Mouse (Mus musculus) limb, embryonic 13.5 days (tissue): ENCODE measurements around the gene Jak1. TPM values are rescaled to one million over a fixed set of nuclear protein-coding genes. Genes with fewer than 3 reads are reported as not detected.
A peak's percentile ranks its signal among the peaks of the same experiment; 100 is the strongest.

Experiments used
- ATAC-seq: fragments of 200-750 bp; cut with Nextera tagmentation; 2 replicates; pipeline ENCODE4 v1.8.0; 2017; ENCODE audit warnings: low read depth, moderate number of reproducible peaks, moderate TSS enrichment; ENCODE audit not compliant: low FRiP score
- H3K27ac ChIP-seq: fragments of 300-500 bp; sonication (generic); 2 replicates; pipeline ENCODE4 v1.5.1; 2015; ENCODE audit warnings: inconsistent platforms, mild to moderate bottlenecking, moderate library complexity
- H3K27me3 ChIP-seq: fragments of 300-500 bp; sonication (generic); 2 replicates; pipeline ENCODE4 v1.6.1; 2015; ENCODE audit warnings: mild to moderate bottlenecking, inconsistent platforms
- H3K36me3 ChIP-seq: fragments of 300-500 bp; sonication (generic); 2 replicates; pipeline ENCODE4 v1.6.1; 2015; ENCODE audit warnings: inconsistent platforms, mild to moderate bottlenecking, moderate library complexity
- H3K4me1 ChIP-seq: fragments of 300-500 bp; sonication (generic); 2 replicates; pipeline ENCODE4 v1.6.1; 2015; ENCODE audit warnings: inconsistent platforms
- H3K4me2 ChIP-seq: fragments of 300-500 bp; sonication (generic); replicated peaks from 2 replicates; pipeline ENCODE4 v1.6.1; 2015; ENCODE audit warnings: inconsistent platforms, mild to moderate bottlenecking, moderate library complexity
- H3K4me3 ChIP-seq: fragments of 300-500 bp; sonication (generic); 2 replicates; pipeline ENCODE4 v1.5.1; 2015; ENCODE audit warnings: moderate library complexity, mild to moderate bottlenecking, inconsistent platforms
- H3K9ac ChIP-seq: fragments of 300-500 bp; sonication (generic); 2 replicates; pipeline ENCODE4 v1.6.1; 2015; ENCODE audit warnings: mild to moderate bottlenecking, inconsistent platforms
- H3K9me3 ChIP-seq: fragments of 300-500 bp; sonication (generic); 2 replicates; pipeline ENCODE4 v1.6.1; 2016; ENCODE audit warnings: inconsistent platforms
- WGBS: fragments of 180-500 bp; shearing (Covaris S2); methylation state at CpG from one replicate; pipeline ENCODE4 v1.1.7; 2015; 5-methylcytosine and 5-hydroxymethylcytosine counted together
- polyA plus RNA-seq: library from polyadenylated mRNA; unstranded; fragments of >200 nt; fragmentation: Nextera tagmentation; extraction: Ambion mirVana; gene quantifications from 2 replicates; pipeline ENCODE4 v1.2.1, GENCODE M21; 2015

Jak1 gene
- polyA plus RNA-seq, 1 experiment from 2014 or later, result 88.0 TPM

GRCm38 (mm10) chr4:101146047-101146745 is 118.9 kb downstream of the Jak1 start:
- WGBS, result 32% methylated on average over 9 of the region's 9 CpGs
- H3K36me3 ChIP-seq, result peaks cover 37% of the 10 kb centered on the region
- no peak overlapping the region for H3K27ac ChIP-seq
- H3K4me2 ChIP-seq, result 0 out of 2 replicates have a peak overlapping the region, but pooled peaks have one; percentile 15
- no peak overlapping the region; the same call in 1 of the 2 replicates for H3K9ac ChIP-seq
- no peaks in the 10 kb centered on the region for H3K9me3 ChIP-seq
- H3K4me3 ChIP-seq, result no peak overlapping the region
- peak; percentile 38 for ATAC-seq
- no peaks in the 10 kb centered on the region for H3K27me3 ChIP-seq
- H3K4me1 ChIP-seq, result peaks cover 13% of the 10 kb centered on the region

- Histone ChIP-seq H3K27me3 (no peaks in the 10 kb centered on the region), H3K4me2 (no peak overlapping the region), H3K9ac (no peak overlapping the region), H3K4me3 (no peak overlapping the region), H3K9me3 (no peaks in the 10 kb centered on the region), H3K36me3 (peaks cover 23% of the 10 kb centered on the region), H3K4me1 (peaks cover 13% of the 10 kb centered on the region), H3K27ac (no peak overlapping the region)
- 89% methylated on average over 7 of the region's 7 CpGs for WGBS
- no peak for ATAC-seq
Observed at GRCm38 (mm10) chr4:101144790-101145189, 120.3 kb downstream of the Jak1 start.

- Histone ChIP-seq H3K9me3 (no peaks in the 10 kb centered on the region), H3K4me3 (no peak overlapping the region), H3K4me1 (peaks cover 13% of the 10 kb centered on the region), H3K27ac (no peak overlapping the region), H3K4me2 (no peak overlapping the region), H3K9ac (no peak overlapping the region), H3K36me3 (peaks cover 23% of the 10 kb centered on the region), H3K27me3 (no peaks in the 10 kb centered on the region)
- 66% methylated on average over 4 of the region's 4 CpGs for WGBS
- no peak for ATAC-seq
Observed at GRCm38 (mm10) chr4:101144361-101144760, 120.7 kb downstream of the Jak1 start.

DNA sequence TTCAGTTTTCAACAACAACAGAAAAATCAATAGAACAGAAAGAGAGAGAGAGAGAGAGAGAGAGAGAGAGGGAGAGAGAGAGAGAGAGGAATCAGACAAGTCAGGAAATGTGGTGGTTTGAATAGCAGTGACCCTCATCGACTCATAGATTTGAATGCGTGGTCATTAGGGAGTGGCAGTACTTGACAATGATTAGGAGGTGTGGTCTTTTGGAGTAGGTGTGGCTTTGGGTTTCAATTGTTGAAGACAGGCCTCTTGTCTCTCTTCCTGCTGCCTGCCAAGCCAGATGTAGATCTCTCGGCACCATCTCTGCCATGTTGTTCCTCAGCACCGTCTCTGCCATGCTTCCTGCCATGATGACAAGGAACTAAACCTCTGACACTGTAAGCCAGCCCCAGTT is 121.2 kb downstream of the Jak1 start:
- Histone ChIP-seq H3K4me2 (no peak overlapping the region), H3K4me3 (no peak overlapping the region), H3K27ac (no peak overlapping the region), H3K4me1 (peaks cover 13% of the 10 kb centered on the region), H3K9ac (no peak overlapping the region), H3K9me3 (no peaks in the 10 kb centered on the region), H3K36me3 (peaks cover 26% of the 10 kb centered on the region), H3K27me3 (no peaks in the 10 kb centered on the region)
- WGBS, result 77% methylated on average over 4 of the region's 4 CpGs
- no peak for ATAC-seq

DNA sequence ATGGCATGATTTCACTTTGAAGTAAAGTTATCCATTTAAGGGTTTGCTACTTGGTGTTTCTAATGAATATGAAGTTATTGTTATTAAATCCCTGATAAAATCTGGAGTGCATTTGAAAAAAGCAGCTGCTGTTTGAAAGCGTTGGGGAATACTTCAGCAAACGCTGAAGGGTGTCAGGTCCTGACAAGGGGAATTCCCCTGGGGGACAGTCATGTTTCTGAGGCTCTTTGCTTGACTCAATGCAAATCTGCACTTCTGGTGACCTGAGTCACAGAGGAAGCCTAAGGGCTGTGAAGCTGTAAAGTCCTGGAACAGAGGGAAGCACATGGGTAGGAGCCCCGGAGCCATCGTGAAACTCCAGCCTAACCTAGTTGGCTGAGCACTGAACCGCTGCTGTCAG is 123.3 kb downstream of the Jak1 start:
- no peak overlapping the region for H3K9ac ChIP-seq
- H3K36me3 ChIP-seq, result 0 out of 2 replicates have a peak, but pooled peaks cover 8% of the 10 kb centered on the region
- no peak for ATAC-seq
- no peaks in the 10 kb centered on the region for H3K27me3 ChIP-seq
- H3K4me1 ChIP-seq, result peaks cover 13% of the 10 kb centered on the region
- H3K27ac ChIP-seq, result no peak overlapping the region
- 62% methylated on average over 5 of the region's 5 CpGs for WGBS
- H3K4me3 ChIP-seq, result no peak overlapping the region
- H3K9me3 ChIP-seq, result no peaks in the 10 kb centered on the region
- H3K4me2 ChIP-seq, result no peak overlapping the region

- Histone ChIP-seq H3K36me3 (0 out of 2 replicates have a peak, but pooled peaks cover 18% of the 10 kb centered on the region), H3K27me3 (no peaks in the 10 kb centered on the region), H3K4me3 (no peak overlapping the region), H3K4me2 (no peak overlapping the region), H3K27ac (no peak overlapping the region), H3K9ac (no peak overlapping the region), H3K4me1 (peaks cover 17% of the 10 kb centered on the region), H3K9me3 (no peaks in the 10 kb centered on the region)
- 59% methylated on average over 11 of the region's 11 CpGs for WGBS
- no peak for ATAC-seq
Observed at GRCm38 (mm10) chr4:101137975-101138374, 127.1 kb downstream of the Jak1 start.

- H3K27ac ChIP-seq, result no peak overlapping the region
- H3K4me1 ChIP-seq, result 0 out of 2 replicates have a peak, but pooled peaks cover 5% of the 10 kb centered on the region
- no peak overlapping the region for H3K4me2 ChIP-seq
- no peak overlapping the region for H3K9ac ChIP-seq
- H3K4me3 ChIP-seq, result no peak overlapping the region
- peaks cover 25% of the 10 kb centered on the region for H3K36me3 ChIP-seq
- H3K9me3 ChIP-seq, result no peaks in the 10 kb centered on the region
- ATAC-seq, result no peak
- WGBS, result 95% methylated on average over 14 of the region's 14 CpGs
- H3K27me3 ChIP-seq, result no peaks in the 10 kb centered on the region
Observed at GRCm38 (mm10) chr4:101135909-101136308, 129.2 kb downstream of the Jak1 start.

DNA sequence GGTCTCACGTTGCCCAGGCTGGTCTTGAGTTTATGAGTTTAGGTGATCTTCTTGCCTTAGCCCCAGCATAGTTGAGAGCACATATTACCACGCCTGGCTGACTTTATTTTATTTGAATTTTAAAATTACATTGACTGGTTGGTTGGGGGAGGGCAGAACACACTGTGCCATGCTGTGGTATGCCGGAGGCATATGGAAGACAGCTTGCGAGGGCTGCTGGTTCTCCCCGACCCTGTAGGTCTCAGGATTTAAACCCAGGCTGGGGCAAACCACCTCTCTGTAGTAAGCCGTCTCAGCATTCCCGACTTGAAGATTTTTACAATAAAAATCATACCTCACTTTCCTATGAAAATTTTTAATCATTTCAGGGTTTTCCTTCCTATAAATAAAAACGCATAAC is 130.1 kb downstream of the Jak1 start:
- no peaks in the 10 kb centered on the region for H3K9me3 ChIP-seq
- no peaks in the 10 kb centered on the region for H3K27me3 ChIP-seq
- ATAC-seq, result peak; percentile 72; the same call in 1 of the 2 replicates
- no peak overlapping the region for H3K4me2 ChIP-seq
- H3K9ac ChIP-seq, result no peak overlapping the region
- 54% methylated on average over 8 of the region's 8 CpGs for WGBS
- H3K4me1 ChIP-seq, result 0 out of 2 replicates have a peak, but pooled peaks cover 5% of the 10 kb centered on the region
- H3K36me3 ChIP-seq, result peaks cover 32% of the 10 kb centered on the region
- no peak overlapping the region for H3K27ac ChIP-seq
- no peak overlapping the region for H3K4me3 ChIP-seq

DNA sequence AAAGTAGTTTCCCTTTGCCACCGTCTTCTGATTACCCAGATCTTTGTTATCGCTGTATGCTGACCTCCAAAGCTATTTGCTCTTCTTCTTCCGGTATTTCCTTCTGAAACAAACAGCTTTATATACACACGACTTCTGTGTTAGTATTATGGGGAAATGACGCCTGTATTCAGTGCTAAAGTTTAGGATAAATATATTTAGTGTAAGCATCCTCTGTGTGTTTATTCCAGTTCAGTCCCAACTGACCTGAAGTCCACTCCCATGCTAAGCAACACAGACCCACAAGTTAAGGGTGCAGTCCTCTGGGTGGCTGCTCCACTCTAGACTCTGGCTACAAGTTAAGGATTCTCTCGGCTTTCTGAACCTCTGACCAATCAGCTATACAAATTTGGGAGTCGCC is 144.1 kb downstream of the Jak1 start:
- Histone ChIP-seq H3K4me2 (no peak overlapping the region), H3K36me3 (peaks cover 33% of the 10 kb centered on the region), H3K9me3 (no peaks in the 10 kb centered on the region), H3K27me3 (no peaks in the 10 kb centered on the region), H3K4me1 (no peaks in the 10 kb centered on the region), H3K27ac (no peak overlapping the region), H3K4me3 (no peak overlapping the region), H3K9ac (no peak overlapping the region)
- 93% methylated on average over 7 of the region's 7 CpGs for WGBS
- ATAC-seq, result no peak

DNA sequence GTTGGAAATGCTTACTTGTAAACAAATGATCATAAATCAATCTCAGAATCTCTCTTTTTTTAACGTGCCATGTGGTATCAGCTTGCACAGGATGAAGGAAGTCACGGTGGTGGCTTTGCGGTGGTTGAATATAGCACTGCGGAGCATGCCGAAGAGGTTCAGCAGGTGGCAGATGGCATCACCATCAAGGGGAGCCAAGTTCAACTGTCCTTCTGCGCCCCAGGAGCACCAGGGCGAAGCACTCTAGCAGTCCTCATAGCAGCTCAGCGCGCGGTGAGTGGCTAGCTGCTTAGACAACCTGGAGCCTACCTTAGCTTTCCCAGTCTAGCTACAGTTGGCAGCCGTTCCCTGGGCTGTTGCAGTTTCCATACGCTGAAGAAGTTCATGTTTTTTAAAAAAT is 158.0 kb downstream of the Jak1 start:
- no peak overlapping the region for H3K27ac ChIP-seq
- H3K9me3 ChIP-seq, result peaks cover 19% of the 10 kb centered on the region
- 80% methylated on average over 12 of the region's 12 CpGs for WGBS
- H3K4me3 ChIP-seq, result no peak overlapping the region
- no peak for ATAC-seq
- peaks cover 66% of the 10 kb centered on the region for H3K36me3 ChIP-seq
- H3K4me1 ChIP-seq, result no peaks in the 10 kb centered on the region
- H3K27me3 ChIP-seq, result no peaks in the 10 kb centered on the region
- H3K9ac ChIP-seq, result no peak overlapping the region
- no peak overlapping the region for H3K4me2 ChIP-seq

Other genes with a start within 250 kb of the Jak1 start
- gene Gm10577, start 244.6 kb downstream of the Jak1 start, polyA plus RNA-seq, result not detected in 2 replicates
- gene Raver2, start 196.3 kb downstream of the Jak1 start, polyA plus RNA-seq, result 12.7 and 14.3 TPM in 2 replicates
- 12.1 and 13.2 TPM in 2 replicates for gene Ak4, start 154.0 kb upstream of the Jak1 start, polyA plus RNA-seq
- 0.52 and 1.2 TPM in 2 replicates for gene Dnajc6, start 231.4 kb upstream of the Jak1 start, polyA plus RNA-seq